Mouse (Mus musculus) G1E (cell line): ENCODE data around the gene Rab37.

Experiments used
- CTCF ChIP-seq: IDR thresholded peaks from 2 replicates; pipeline ENCODE4 v1.5.1; 2012; ENCODE audit warnings: low read depth, low read length, inconsistent platforms, mixed read lengths
- GATA1 ChIP-seq: IDR thresholded peaks from 2 replicates; pipeline ENCODE4 v1.6.1; 2012; ENCODE audit warnings: borderline replicate concordance, low read length, inconsistent platforms, mixed read lengths

DNA sequence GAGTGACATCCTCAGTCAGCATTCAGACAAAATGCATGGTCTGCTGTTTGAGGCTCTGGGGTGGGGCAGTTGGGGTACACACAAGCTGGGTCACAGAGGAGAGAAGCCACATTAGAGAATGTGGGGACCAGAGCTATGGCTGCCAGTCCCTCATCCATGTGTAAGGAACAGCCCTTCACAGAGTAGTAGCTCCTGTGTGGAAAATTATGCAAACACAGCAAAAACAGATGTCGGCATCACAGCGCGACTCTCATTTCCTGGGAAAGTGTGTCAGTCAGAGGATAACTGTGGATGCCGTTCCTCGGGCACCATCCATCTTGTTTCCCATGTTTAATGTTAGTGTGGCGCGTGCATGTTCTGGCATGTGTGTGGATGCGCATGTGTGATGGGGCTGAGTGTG, 16.9 kb downstream of the Rab37 start:
- TF ChIP-seq CTCF (no peak), GATA1 (no peak)
